Mouse (Mus musculus): ENCODE results near the gene Selenoo.

DNA sequence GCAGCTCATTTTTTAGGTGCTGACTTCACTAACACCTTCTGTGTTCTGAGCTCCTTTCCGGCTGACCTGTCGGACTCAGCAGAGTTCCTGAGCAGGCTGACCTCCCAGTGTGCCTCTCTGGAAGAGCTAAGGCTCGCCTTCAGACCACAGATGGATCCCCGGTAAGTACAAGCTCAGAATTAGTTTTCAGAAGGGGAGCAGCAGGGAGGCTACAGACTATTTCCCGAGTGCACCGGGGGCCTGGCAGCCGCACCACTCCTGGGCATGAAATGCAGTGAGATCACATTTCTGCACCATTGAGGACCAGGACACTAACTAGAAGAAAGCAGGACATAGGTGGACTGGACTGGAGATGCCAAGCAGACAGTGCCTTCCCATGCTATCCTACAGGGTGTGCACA is 9.7 kb downstream of the Selenoo start:
- no peak for TF ChIP-seq CTCF (IDR thresholded peaks at IDR 0.05; ENCODE audit: control insufficient read depth, insufficient read depth, insufficient read length)
- no peak for TF ChIP-seq MAX (IDR thresholded peaks at IDR 0.05)
- no peak for TF ChIP-seq USF1 (IDR thresholded peaks at IDR 0.05; ENCODE audit: low read depth)
- TF ChIP-seq MYOD1 (IDR thresholded peaks at IDR 0.05; ENCODE audit: control insufficient read depth, insufficient read length, low read depth) = no peak
